Mouse (Mus musculus): ENCODE results near the gene Gsk3a.

Gene Gsk3a

DNA sequence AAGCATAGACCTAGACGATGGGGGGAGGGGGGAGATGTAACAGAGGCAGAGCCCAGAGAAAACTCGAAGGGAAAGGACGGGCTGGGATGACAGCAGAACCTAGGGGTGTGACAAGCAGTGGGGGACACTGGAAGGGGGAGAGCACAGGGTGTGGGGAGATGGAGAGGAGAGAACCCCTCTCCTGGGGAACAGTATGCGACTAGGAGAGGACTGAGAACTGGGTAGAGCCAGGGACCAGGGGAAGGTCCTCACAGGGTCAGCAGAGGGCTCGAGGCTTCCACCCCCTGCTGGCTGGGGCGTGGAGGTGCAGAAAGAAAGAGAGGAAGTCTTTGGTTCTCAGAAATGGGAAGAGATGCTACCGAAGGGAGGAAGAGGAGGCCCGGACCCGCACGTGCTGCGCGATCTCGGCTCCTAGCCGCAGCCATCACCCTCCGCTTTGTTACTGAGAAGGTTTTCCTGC is 56.3 kb downstream of the Gsk3a start:
- peak; percentile 49 to 61 for DNase-seq

DNA sequence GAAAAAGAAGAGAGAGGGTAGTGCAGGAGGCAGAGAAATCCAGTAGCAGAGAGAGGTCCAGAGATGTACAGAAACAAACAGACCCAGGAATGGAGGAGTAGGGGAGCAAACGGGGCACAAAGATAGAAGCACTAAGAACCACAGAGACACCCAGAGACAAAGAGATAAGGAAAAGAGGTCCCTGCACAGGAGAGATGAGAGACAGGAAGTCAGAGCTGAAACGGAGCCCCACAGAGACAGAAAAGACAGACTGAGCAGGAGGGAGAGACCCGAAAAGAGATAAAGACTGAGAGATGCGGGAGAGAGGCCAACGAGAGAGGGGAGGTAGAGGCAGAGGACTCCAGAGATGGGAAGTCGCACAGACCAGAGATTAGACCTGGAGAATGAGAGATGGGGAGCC is 57.1 kb downstream of the Gsk3a start:
- no peak for DNase-seq

GRCm38 (mm10) chr7:25179606-25180161 is 58.0 kb downstream of the Gsk3a start, which contains the start of gene Pou2f2:
TSS of gene Pou2f2 (minus strand) at chr7:25179726.
- DNase-seq, result peak; percentile 80 to 85

DNA sequence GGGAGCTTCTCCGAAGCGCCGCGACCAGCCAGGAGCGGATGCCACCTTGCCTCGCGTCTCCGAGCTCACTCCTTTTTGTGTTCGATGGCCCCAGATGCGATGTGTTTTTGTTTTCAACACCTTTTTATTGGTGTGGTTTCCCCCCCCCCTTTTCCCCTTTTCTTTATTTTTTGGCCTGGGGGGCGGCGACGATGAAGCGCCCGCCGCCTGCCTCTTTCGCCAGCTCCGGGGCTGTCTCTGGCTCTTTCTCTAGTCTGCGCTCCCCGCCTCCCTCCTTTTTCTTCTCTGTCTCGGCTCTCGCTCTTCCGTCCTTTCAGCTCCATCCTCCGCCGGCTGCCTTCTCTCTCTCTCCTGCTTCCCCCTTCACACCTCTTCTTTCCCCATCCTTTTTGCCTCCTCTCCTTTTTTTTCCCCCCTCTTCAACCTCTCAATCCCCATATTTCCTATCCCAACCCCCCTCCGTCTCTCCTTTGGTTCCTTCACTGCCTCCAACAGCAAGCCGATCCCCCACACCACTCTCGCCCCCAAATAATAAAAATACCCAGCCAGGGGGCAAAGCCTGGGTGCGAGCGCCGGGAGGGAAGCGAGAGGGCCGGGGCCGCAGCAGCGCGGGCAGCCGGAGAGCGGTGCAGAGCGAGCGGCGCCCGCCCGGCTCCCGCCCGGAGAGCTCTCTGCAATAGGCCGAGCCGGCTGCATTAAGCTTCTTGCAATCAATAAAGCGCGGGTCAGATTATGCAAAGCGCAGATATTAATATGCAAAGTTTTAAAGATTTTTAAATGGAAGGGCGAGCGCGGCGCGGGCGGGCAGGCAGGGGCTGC is 58.7 kb downstream of the Gsk3a start:
- peak; percentile 52 to 54 for DNase-seq

GRCm38 (mm10) chr7:25178317-25178716 is 59.3 kb downstream of the Gsk3a start:
- DNase-seq, result peak; percentile 26 to 41

Measured in cerebellum, postnatal 36 days (tissue).